Mouse (Mus musculus): ENCODE measurements around the gene 2310061I04Rik. TPM values are rescaled to one million over a fixed set of nuclear protein-coding genes. Genes with fewer than 3 reads are reported as not detected.
A peak's percentile ranks its signal among the peaks of the same experiment; 100 is the strongest.
"Not testable (repeated sequence)": the region's sequence is repeated elsewhere in the genome, so short reads cannot be mapped to it uniquely, and the experiment has no call there.

The 2310061I04Rik gene
- 125 and 142 TPM in 2 replicates for polyA plus RNA-seq (2012; ENCODE audit: insufficient read depth, insufficient read length, missing spikeins)

GRCm38 (mm10) chr17:35896781-35897643 lies at the start of gene 2310061I04Rik:
TSS of gene 2310061I04Rik (minus strand) at chr17:35897431.
- peak within 1 kb of the TSS; percentile 94 for H3K4me3 ChIP-seq (ENCODE audit: insufficient read depth, low read depth, low read length)
- H3K4me1 ChIP-seq (ENCODE audit: control insufficient read depth, insufficient read depth, insufficient read length, low read length): no peaks in the 10 kb centered on the region
- peak within 1 kb of the TSS; percentile 76 for H3K27ac ChIP-seq (replicated peaks; ENCODE audit: low read depth, low read length)

- Histone ChIP-seq H3K4me3 (ENCODE audit: insufficient read depth, low read depth, low read length) (no peak overlapping the region), H3K4me1 (ENCODE audit: control insufficient read depth, insufficient read depth, insufficient read length, low read length) (no peaks in the 10 kb centered on the region), H3K27ac (replicated peaks; ENCODE audit: low read depth, low read length) (no peak overlapping the region)
Measured at GRCm38 (mm10) chr17:35939941-35940340, 42.7 kb upstream of the 2310061I04Rik start.

GRCm38 (mm10) chr17:35939108-35939507 lies 41.9 kb upstream of the 2310061I04Rik start:
- no peak overlapping the region for H3K27ac ChIP-seq (replicated peaks; ENCODE audit: low read depth, low read length)
- H3K4me3 ChIP-seq (ENCODE audit: insufficient read depth, low read depth, low read length): no peak overlapping the region
- no peaks in the 10 kb centered on the region for H3K4me1 ChIP-seq (ENCODE audit: control insufficient read depth, insufficient read depth, insufficient read length, low read length)

- H3K4me3 ChIP-seq (ENCODE audit: insufficient read depth, low read depth, low read length): no peak overlapping the region
- H3K27ac ChIP-seq (replicated peaks; ENCODE audit: low read depth, low read length): no peak overlapping the region
- H3K4me1 ChIP-seq (ENCODE audit: control insufficient read depth, insufficient read depth, insufficient read length, low read length): no peaks in the 10 kb centered on the region
Measured at GRCm38 (mm10) chr17:35937700-35938348, 40.6 kb upstream of the 2310061I04Rik start.

- H3K27ac ChIP-seq (replicated peaks; ENCODE audit: low read depth, low read length); H3K4me3 ChIP-seq (ENCODE audit: insufficient read depth, low read depth, low read length); H3K4me1 ChIP-seq (ENCODE audit: control insufficient read depth, insufficient read depth, insufficient read length, low read length): not testable (repeated sequence)
Measured at GRCm38 (mm10) chr17:35935763-35936162, 38.5 kb upstream of the 2310061I04Rik start.

GRCm38 (mm10) chr17:35932608-35933007 lies 35.4 kb upstream of the 2310061I04Rik start:
- Histone ChIP-seq H3K4me1 (ENCODE audit: control insufficient read depth, insufficient read depth, insufficient read length, low read length) (no peaks in the 10 kb centered on the region), H3K4me3 (ENCODE audit: insufficient read depth, low read depth, low read length) (no peak overlapping the region), H3K27ac (replicated peaks; ENCODE audit: low read depth, low read length) (no peak overlapping the region)

GRCm38 (mm10) chr17:35930627-35931026 lies 33.4 kb upstream of the 2310061I04Rik start:
- Histone ChIP-seq H3K27ac (replicated peaks; ENCODE audit: low read depth, low read length) (no peak overlapping the region), H3K4me1 (ENCODE audit: control insufficient read depth, insufficient read depth, insufficient read length, low read length) (no peaks in the 10 kb centered on the region), H3K4me3 (ENCODE audit: insufficient read depth, low read depth, low read length) (no peak overlapping the region)

- H3K4me3 ChIP-seq (ENCODE audit: insufficient read depth, low read depth, low read length): no peak overlapping the region
Measured at GRCm38 (mm10) chr17:35929534-35929933, 32.3 kb upstream of the 2310061I04Rik start.

GRCm38 (mm10) chr17:35927471-35927870 lies 30.2 kb upstream of the 2310061I04Rik start:
- no peaks in the 10 kb centered on the region for H3K4me1 ChIP-seq (ENCODE audit: control insufficient read depth, insufficient read depth, insufficient read length, low read length)
- no peak overlapping the region for H3K4me3 ChIP-seq (ENCODE audit: insufficient read depth, low read depth, low read length)
- no peak overlapping the region for H3K27ac ChIP-seq (replicated peaks; ENCODE audit: low read depth, low read length)

More at GRCm38 (mm10) chr17:35929534-35929933, 32.3 kb upstream of the 2310061I04Rik start:
- no peak overlapping the region for H3K27ac ChIP-seq (replicated peaks; ENCODE audit: low read depth, low read length)
- no peaks in the 10 kb centered on the region for H3K4me1 ChIP-seq (ENCODE audit: control insufficient read depth, insufficient read depth, insufficient read length, low read length)

GRCm38 (mm10) chr17:35923281-35923680 lies 26.1 kb upstream of the 2310061I04Rik start:
- Histone ChIP-seq H3K27ac (replicated peaks; ENCODE audit: low read depth, low read length) (no peak overlapping the region), H3K4me3 (ENCODE audit: insufficient read depth, low read depth, low read length) (no peak overlapping the region), H3K4me1 (ENCODE audit: control insufficient read depth, insufficient read depth, insufficient read length, low read length) (no peaks in the 10 kb centered on the region; the same call in 1 of the 2 replicates)

GRCm38 (mm10) chr17:35922566-35922965 lies 25.3 kb upstream of the 2310061I04Rik start:
- Histone ChIP-seq H3K4me3 (ENCODE audit: insufficient read depth, low read depth, low read length) (no peak overlapping the region), H3K27ac (replicated peaks; ENCODE audit: low read depth, low read length) (no peak overlapping the region), H3K4me1 (ENCODE audit: control insufficient read depth, insufficient read depth, insufficient read length, low read length) (no peaks in the 10 kb centered on the region; the same call in 1 of the 2 replicates)

GRCm38 (mm10) chr17:35921710-35922109 lies 24.5 kb upstream of the 2310061I04Rik start:
- no peak overlapping the region; the same call in 1 of the 2 replicates for H3K27ac ChIP-seq (replicated peaks; ENCODE audit: low read depth, low read length)
- H3K4me1 ChIP-seq (ENCODE audit: control insufficient read depth, insufficient read depth, insufficient read length, low read length): no peaks in the 10 kb centered on the region; the same call in 1 of the 2 replicates
- no peak overlapping the region for H3K4me3 ChIP-seq (ENCODE audit: insufficient read depth, low read depth, low read length)

- Histone ChIP-seq H3K27ac (replicated peaks; ENCODE audit: low read depth, low read length) (no peak overlapping the region), H3K4me3 (ENCODE audit: insufficient read depth, low read depth, low read length) (no peak overlapping the region), H3K4me1 (ENCODE audit: control insufficient read depth, insufficient read depth, insufficient read length, low read length) (no peaks in the 10 kb centered on the region; the same call in 1 of the 2 replicates)
Measured at GRCm38 (mm10) chr17:35920862-35921562, 23.8 kb upstream of the 2310061I04Rik start.

- Histone ChIP-seq H3K4me1 (ENCODE audit: control insufficient read depth, insufficient read depth, insufficient read length, low read length) (no peaks in the 10 kb centered on the region; the same call in 1 of the 2 replicates), H3K4me3 (ENCODE audit: insufficient read depth, low read depth, low read length) (no peak overlapping the region), H3K27ac (replicated peaks; ENCODE audit: low read depth, low read length) (0 out of 2 replicates have a peak overlapping the region, but pooled peaks have one; percentile 57)
Measured at GRCm38 (mm10) chr17:35920384-35920783, 23.2 kb upstream of the 2310061I04Rik start.

GRCm38 (mm10) chr17:35919864-35920301 lies 22.7 kb upstream of the 2310061I04Rik start:
- no peaks in the 10 kb centered on the region; the same call in 1 of the 2 replicates for H3K4me1 ChIP-seq (ENCODE audit: control insufficient read depth, insufficient read depth, insufficient read length, low read length)
- H3K27ac ChIP-seq (replicated peaks; ENCODE audit: low read depth, low read length): peak overlapping the region; percentile 57
- H3K4me3 ChIP-seq (ENCODE audit: insufficient read depth, low read depth, low read length): peak overlapping the region; percentile 33; the same call in 1 of the 2 replicates

Measured in brown adipose tissue, adult 24 weeks (tissue).